Mouse (Mus musculus) liver, postnatal 0 days (tissue): ENCODE results near the gene Gm13420. TPM values are rescaled to one million over a fixed set of nuclear protein-coding genes. Genes with fewer than 3 reads are reported as not detected.

Experiments
- ATAC-seq: fragments of 200-750 bp; cut with Nextera tagmentation; 2 replicates; pipeline ENCODE4 v1.8.0; 2017; ENCODE audit warnings: mild to moderate bottlenecking, moderate library complexity
- DNase-seq: peaks from one replicate; pipeline ENCODE4 v3.0.0-alpha.2; 2016
- H3K27ac ChIP-seq: fragments of 300-500 bp; sonication (generic); 2 replicates; pipeline ENCODE4 v1.5.1; 2014; ENCODE audit warnings: antibody characterized with exemption, moderate library complexity, mild to moderate bottlenecking, low read depth
- H3K27me3 ChIP-seq: fragments of 300-500 bp; sonication (generic); 2 replicates; pipeline ENCODE4 v1.6.1; 2014; ENCODE audit warnings: low read length, control low read depth, mixed read lengths; ENCODE audit not compliant: insufficient read depth
- H3K36me3 ChIP-seq: fragments of 300-500 bp; sonication (generic); replicated peaks from 2 replicates; pipeline ENCODE4 v1.6.1; 2014; ENCODE audit warnings: mild to moderate bottlenecking, control low read depth, low read length, moderate library complexity, mixed read lengths; ENCODE audit not compliant: insufficient read depth
- H3K4me1 ChIP-seq: fragments of 300-500 bp; sonication (generic); 2 replicates; pipeline ENCODE4 v1.6.1; 2014; ENCODE audit warnings: antibody characterized with exemption, mild to moderate bottlenecking, control low read depth; ENCODE audit not compliant: insufficient read depth
- H3K4me2 ChIP-seq: fragments of 300-500 bp; sonication (generic); 2 replicates; pipeline ENCODE4 v1.6.1; 2014; ENCODE audit warnings: low read depth, mild to moderate bottlenecking, low read length, moderate library complexity, mixed read lengths
- H3K4me3 ChIP-seq: fragments of 300-500 bp; sonication (generic); 2 replicates; pipeline ENCODE4 v1.5.1; 2014; ENCODE audit warnings: low read depth, low read length
- H3K9ac ChIP-seq: fragments of 300-500 bp; sonication (generic); replicated peaks from 2 replicates; pipeline ENCODE4 v1.6.1; 2014; ENCODE audit warnings: mild to moderate bottlenecking, moderate library complexity
- H3K9me3 ChIP-seq: fragments of 300-500 bp; sonication (generic); 2 replicates; pipeline ENCODE4 v1.6.1; 2016; ENCODE audit warnings: mild to moderate bottlenecking, control low read depth, low read length, mixed read lengths
- CTCF ChIP-seq: sonication (generic); IDR thresholded peaks from 2 replicates; pipeline ENCODE4 v1.5.1; 2016; ENCODE audit warnings: antibody characterized with exemption, low read depth
- EP300 ChIP-seq: IDR thresholded peaks from 2 replicates; pipeline ENCODE4 v1.6.1; 2016; ENCODE audit warnings: antibody characterized with exemption, low read depth, mild to moderate bottlenecking
- WGBS: fragments of 180-500 bp; shearing (Covaris S2); extraction: QIAGEN DNeasy Blood & Tissue Kit; methylation state at CpG from one replicate; pipeline ENCODE4 v1.1.7; 2014; ENCODE audit not compliant: insufficient replicate concordance; 5-methylcytosine and 5-hydroxymethylcytosine counted together
- polyA plus RNA-seq: library from polyadenylated mRNA; unstranded; fragments of >200 nt; fragmentation: Nextera tagmentation; extraction: Ambion mirVana; gene quantifications from 2 replicates; pipeline ENCODE4 v1.2.1, GENCODE M21; 2015

Gene Gm13420
- polyA plus RNA-seq, 1 experiment from 2014 or later: 0.13 TPM

GRCm38 (mm10) chr2:29773323-29773722 lies 21.8 kb upstream of the Gm13420 start:
- Histone ChIP-seq H3K27ac (peak overlapping the region; percentile 71), H3K9ac (no peak overlapping the region), H3K9me3 (no peaks in the 10 kb centered on the region), H3K4me1 (peaks cover 10% of the 10 kb centered on the region), H3K27me3 (no peaks in the 10 kb centered on the region), H3K36me3 (peaks cover 13% of the 10 kb centered on the region), H3K4me3 (no peak overlapping the region), H3K4me2 (no peak overlapping the region)
- DNase-seq: peak; percentile 37
- WGBS: 47% methylated on average over 4 of the region's 4 CpGs
- no peak for TF ChIP-seq EP300
- TF ChIP-seq CTCF: no peak
- 0 out of 2 replicates have a peak, but pooled peaks have one; percentile 13 for ATAC-seq

DNA sequence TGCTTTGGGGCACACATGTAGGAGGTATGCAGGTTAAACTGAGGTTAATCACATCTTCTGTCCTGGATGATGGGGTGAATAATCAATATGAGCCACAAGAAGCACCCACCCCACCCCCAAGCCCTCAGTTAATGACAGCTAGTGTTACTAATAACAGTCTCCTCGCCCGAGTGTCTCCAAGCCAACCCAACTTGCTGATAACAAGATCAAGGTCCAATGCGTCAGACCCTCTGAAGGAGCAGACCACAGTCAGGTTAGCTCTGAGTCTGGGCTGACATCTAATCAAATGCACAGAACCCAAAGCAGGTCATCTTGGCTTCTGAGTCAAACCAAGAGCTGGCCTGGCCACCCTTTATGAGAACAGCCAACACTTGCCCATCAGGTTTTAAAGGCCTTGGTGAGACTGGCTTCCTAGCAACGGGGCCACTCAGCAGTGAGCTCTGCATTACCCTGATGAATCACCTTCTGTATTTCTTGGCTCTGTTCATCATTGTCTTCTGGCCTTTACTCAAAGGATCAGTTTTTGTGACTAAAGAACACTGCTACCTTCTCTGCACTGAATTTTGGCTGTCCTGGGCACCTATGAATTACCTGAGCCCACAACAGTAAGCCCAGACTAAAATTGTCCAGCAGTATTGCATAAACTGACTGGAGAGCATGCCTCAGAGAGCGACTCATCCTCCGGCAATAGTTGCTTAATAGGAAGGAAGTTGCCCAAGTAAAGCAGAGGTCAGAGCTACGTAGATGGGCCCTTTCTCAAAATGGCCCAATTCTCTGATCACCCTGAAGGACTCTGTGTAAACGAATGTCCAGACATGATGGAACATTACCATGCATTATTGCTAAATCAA lies 20.4 kb upstream of the Gm13420 start:
- Histone ChIP-seq H3K4me2 (no peak overlapping the region), H3K36me3 (peaks cover 3% of the 10 kb centered on the region; the same call in 1 of the 2 replicates), H3K4me3 (no peak overlapping the region), H3K27ac (peak overlapping the region; percentile 71), H3K4me1 (peaks cover 10% of the 10 kb centered on the region), H3K9ac (no peak overlapping the region), H3K27me3 (no peaks in the 10 kb centered on the region), H3K9me3 (no peaks in the 10 kb centered on the region)
- DNase-seq (peak; percentile 40), ATAC-seq (peak; percentile 82)
- 45% methylated on average over 8 of the region's 8 CpGs for WGBS
- TF ChIP-seq CTCF (no peak), EP300 (peak; percentile 77)

DNA sequence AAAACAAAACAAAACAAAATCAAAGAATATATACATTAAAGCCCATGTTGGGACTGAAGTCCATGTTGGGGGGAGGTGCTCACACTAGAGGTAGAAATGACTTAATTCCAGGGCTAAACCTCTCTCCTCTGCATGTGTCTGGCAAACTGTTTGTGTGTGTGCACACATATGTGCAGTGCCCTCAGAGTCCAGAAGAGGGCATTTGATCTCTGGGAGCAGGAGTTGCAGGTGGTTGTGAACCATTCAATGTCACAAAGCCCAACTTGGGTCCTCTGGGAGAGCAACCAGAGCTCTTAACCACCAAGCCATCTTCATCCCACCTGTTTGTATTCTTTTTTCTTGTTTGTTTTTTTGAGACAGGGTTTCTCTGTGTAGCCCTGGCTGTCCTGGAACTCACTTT lies 18.7 kb upstream of the Gm13420 start:
- no peak for ATAC-seq
- no peaks in the 10 kb centered on the region for H3K36me3 ChIP-seq

GRCm38 (mm10) chr2:29768901-29769300 lies 17.4 kb upstream of the Gm13420 start:
- no peaks in the 10 kb centered on the region for H3K9me3 ChIP-seq
- no peak overlapping the region for H3K27ac ChIP-seq
- TF ChIP-seq EP300 (no peak), CTCF (no peak)
- no peaks in the 10 kb centered on the region for H3K36me3 ChIP-seq
- peaks cover 10% of the 10 kb centered on the region for H3K4me1 ChIP-seq
- no peak overlapping the region for H3K9ac ChIP-seq
- ATAC-seq (no peak), DNase-seq (no peak)
- H3K4me2 ChIP-seq: no peak overlapping the region
- H3K4me3 ChIP-seq: no peak overlapping the region
- H3K27me3 ChIP-seq: no peaks in the 10 kb centered on the region
- 61% methylated on average over 9 of the region's 9 CpGs for whole genome bisulfite sequencing

More for the DNA sequence above, 18.7 kb upstream of the Gm13420 start:
- Histone ChIP-seq H3K9me3 (no peaks in the 10 kb centered on the region), H3K4me2 (no peak overlapping the region), H3K27me3 (no peaks in the 10 kb centered on the region), H3K4me3 (no peak overlapping the region), H3K27ac (no peak overlapping the region), H3K4me1 (peaks cover 10% of the 10 kb centered on the region), H3K9ac (no peak overlapping the region)
- TF ChIP-seq CTCF: peak; percentile 44
- no peak for TF ChIP-seq EP300
- no peak for DNase-seq

GRCm38 (mm10) chr2:29767976-29768709 lies 16.7 kb upstream of the Gm13420 start:
- 52% methylated on average over 11 of the region's 11 CpGs for WGBS
- no peaks in the 10 kb centered on the region for H3K9me3 ChIP-seq
- H3K27me3 ChIP-seq: no peaks in the 10 kb centered on the region
- H3K27ac ChIP-seq: no peak overlapping the region
- peaks cover 7% of the 10 kb centered on the region for H3K4me1 ChIP-seq
- no peak overlapping the region for H3K9ac ChIP-seq
- no peak for ATAC-seq
- no peak for DNase-seq
- H3K4me2 ChIP-seq: no peak overlapping the region
- no peak overlapping the region for H3K4me3 ChIP-seq
- no peak for TF ChIP-seq CTCF
- TF ChIP-seq EP300: no peak
- H3K36me3 ChIP-seq: no peaks in the 10 kb centered on the region

DNA sequence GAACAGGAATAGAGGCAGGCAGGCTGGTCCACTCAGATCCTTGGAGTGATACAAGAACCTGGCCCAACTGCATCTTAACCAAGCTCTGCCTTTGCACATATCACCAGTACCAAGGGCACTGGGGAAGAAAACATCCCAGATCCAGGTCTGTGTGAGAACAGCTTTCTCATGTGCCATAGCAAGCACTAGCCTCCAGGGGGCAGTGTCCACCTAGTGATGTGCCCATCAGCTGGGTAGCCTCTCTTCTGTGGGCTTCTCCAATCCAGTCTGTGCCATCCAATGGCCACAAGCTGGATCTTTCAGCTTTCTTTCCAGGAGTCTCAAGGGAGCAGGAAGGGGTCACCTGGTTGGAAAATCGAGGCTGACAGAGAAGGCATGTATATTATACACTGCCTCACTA lies 13.3 kb upstream of the Gm13420 start:
- ATAC-seq: peak; percentile 73; the same call in 1 of the 2 replicates
- no peaks in the 10 kb centered on the region for H3K9me3 ChIP-seq
- TF ChIP-seq CTCF (peak; percentile 98), EP300 (no peak)
- H3K4me3 ChIP-seq: no peak overlapping the region
- H3K36me3 ChIP-seq: no peaks in the 10 kb centered on the region
- no peak overlapping the region for H3K4me2 ChIP-seq
- no peak overlapping the region for H3K9ac ChIP-seq
- no peaks in the 10 kb centered on the region for H3K27me3 ChIP-seq
- WGBS: 4% methylated on average over 1 of the region's 1 CpGs
- peak; percentile 82 for DNase-seq
- no peaks in the 10 kb centered on the region for H3K4me1 ChIP-seq
- no peak overlapping the region for H3K27ac ChIP-seq
